Mouse (Mus musculus) ES-E14 (cell line): ENCODE data around the gene Als2cr12. TPM values are rescaled to one million over a fixed set of nuclear protein-coding genes. Genes with fewer than 3 reads are reported as not detected.

Experiments used
- DNase-seq: peaks from one replicate; pipeline ENCODE4 v3.0.0-alpha.2; 2013; ENCODE audit warnings: low read depth, low spot score
- H3K27ac ChIP-seq: 2 replicates; pipeline ENCODE4 v1.5.1; 2012; ENCODE audit warnings: low read depth, mild to moderate bottlenecking, low read length, moderate library complexity, mixed read lengths; ENCODE audit not compliant: poor library complexity, insufficient read depth, severe bottlenecking
- H3K36me3 ChIP-seq: 2 replicates; pipeline ENCODE4 v1.6.1; 2012; ENCODE audit warnings: mild to moderate bottlenecking, low read length, moderate library complexity, mixed read lengths; ENCODE audit not compliant: control insufficient read depth, poor library complexity, insufficient read depth, severe bottlenecking
- H3K4me1 ChIP-seq, 2 experiments: fragments of 150-350 bp in 1 of 2; sonication (generic) in 1 of 2; 2 replicates each; pipeline ENCODE4 v1.6.1; 2012; ENCODE audit warnings: low read length in 2 of 2, mild to moderate bottlenecking in 1 of 2, mixed read lengths in 1 of 2; ENCODE audit not compliant: control insufficient read depth in 2 of 2, insufficient read depth in 2 of 2, poor library complexity in 1 of 2
- H3K4me3 ChIP-seq, 2 experiments: fragments of 150-350 bp in 1 of 2; sonication (generic) in 1 of 2; 2 replicates each; pipeline ENCODE4 v1.5.1; 2012; ENCODE audit warnings: low read length in 2 of 2, low read depth in 1 of 2, mild to moderate bottlenecking in 1 of 2, mixed read lengths in 1 of 2; ENCODE audit not compliant: insufficient read depth in 1 of 2, poor library complexity in 1 of 2, severe bottlenecking in 1 of 2
- H3K9ac ChIP-seq: 2 replicates; pipeline ENCODE4 v1.6.1; 2012; ENCODE audit warnings: low read depth, mild to moderate bottlenecking, low read length, mixed read lengths; ENCODE audit not compliant: poor library complexity, insufficient read depth, severe bottlenecking
- H3K9me3 ChIP-seq: fragments of 150-350 bp; sonication (generic); 2 replicates; pipeline ENCODE4 v1.6.1; 2012; ENCODE audit warnings: low read depth, mild to moderate bottlenecking, low read length; ENCODE audit not compliant: control insufficient read depth, insufficient read depth
- CHD2 ChIP-seq: IDR thresholded peaks from 2 replicates; pipeline ENCODE4 v1.6.1; 2014; ENCODE audit warnings: mild to moderate bottlenecking, low read depth, low read length, inconsistent platforms
- HCFC1 ChIP-seq: IDR thresholded peaks from 2 replicates; pipeline ENCODE4 v1.6.1; 2012; ENCODE audit warnings: low read length, inconsistent platforms, borderline replicate concordance; ENCODE audit not compliant: insufficient read depth
- MAFK ChIP-seq: IDR thresholded peaks from 2 replicates; pipeline ENCODE4 v1.6.1; 2014; ENCODE audit warnings: mild to moderate bottlenecking, low read depth, low read length, inconsistent platforms; ENCODE audit not compliant: insufficient read depth
- ZC3H11A ChIP-seq: IDR thresholded peaks from 2 replicates; pipeline ENCODE4 v1.6.1; 2012; ENCODE audit warnings: low read depth, mild to moderate bottlenecking, inconsistent platforms, low read length, borderline replicate concordance
- ZNF384 ChIP-seq: IDR thresholded peaks from 2 replicates; pipeline ENCODE4 v1.6.1; 2012; ENCODE audit warnings: low read depth, low read length, inconsistent platforms
- in situ Hi-C, 2 experiments: fragments of 600-800 bp; cut with MboI; formaldehyde crosslinking; loops; one replicate each; pipeline ENCODE4 v1.15.1; 2025; ENCODE audit warnings: low sequenced_read_pairs in 2 of 2, inconsistent platforms in 1 of 2; ENCODE audit not compliant: unreplicated experiment in 2 of 2
- total RNA-seq: library from RNA; depleted of rRNA; stranded (reverse); fragments of 300-350 nt; gene quantifications from 2 replicates; pipeline ENCODE4 v1.2.3, GENCODE M21; 2012

Als2cr12 gene
- total RNA-seq, 1 experiment, result 0.22 TPM

DNA sequence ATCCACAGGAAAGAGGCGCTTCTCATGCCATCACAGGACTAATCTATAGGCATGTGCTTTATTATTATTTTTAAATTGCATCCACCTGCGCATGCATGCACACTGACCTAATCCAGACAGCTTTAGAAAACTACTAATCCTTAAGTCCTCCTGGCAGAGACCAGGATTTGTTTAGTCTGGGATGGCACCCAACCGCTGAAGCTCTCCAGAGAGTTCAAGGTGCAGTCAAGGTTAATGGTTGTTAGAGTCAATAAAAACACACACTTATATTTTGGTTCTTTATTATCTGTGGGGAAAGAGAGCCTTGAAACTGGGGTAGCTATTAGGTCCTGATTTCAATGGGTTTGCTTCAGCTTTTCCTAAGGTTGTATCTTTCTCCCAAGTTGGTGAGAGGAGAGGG, 74.5 kb downstream of the Als2cr12 start:
- no peaks in the 10 kb centered on the region for H3K4me1 ChIP-seq
- H3K36me3 ChIP-seq, result no peaks in the 10 kb centered on the region
- no peak overlapping the region for H3K9ac ChIP-seq
- H3K4me3 ChIP-seq, result no peak overlapping the region
- H3K9me3 ChIP-seq, result no peaks in the 10 kb centered on the region
- TF ChIP-seq ZNF384 (no peak), HCFC1 (no peak), MAFK (no peak), CHD2 (no peak), ZC3H11A (no peak)
- in situ Hi-C loops, result no loop called here
- DNase-seq, result no peak
- H3K27ac ChIP-seq, result no peak overlapping the region

DNA sequence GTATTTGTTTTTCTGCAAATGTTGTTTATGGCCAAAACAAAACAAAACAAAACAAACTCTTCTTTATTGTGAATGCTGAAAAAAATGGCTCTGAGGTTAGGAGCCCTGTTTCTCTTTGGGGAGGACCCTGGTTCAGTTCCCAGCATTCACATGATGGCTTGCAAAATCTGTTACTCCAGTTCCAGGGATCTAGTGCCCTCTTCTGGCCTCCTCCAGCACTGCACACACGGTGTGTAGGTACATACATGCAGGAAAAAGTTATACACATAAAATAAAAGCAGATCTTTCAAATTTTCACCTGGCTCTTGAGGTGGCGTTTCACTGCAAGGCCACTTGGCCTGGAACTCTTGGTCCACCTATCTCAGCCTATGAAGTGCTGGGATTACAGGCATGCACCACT, 77.0 kb downstream of the Als2cr12 start:
- Histone ChIP-seq H3K9me3 (no peaks in the 10 kb centered on the region), H3K4me1 (no peaks in the 10 kb centered on the region), H3K36me3 (no peaks in the 10 kb centered on the region), H3K4me3 (no peak overlapping the region), H3K9ac (no peak overlapping the region), H3K27ac (no peak overlapping the region)
- TF ChIP-seq ZNF384 (no peak), CHD2 (no peak), MAFK (no peak), HCFC1 (no peak), ZC3H11A (no peak)
- DNase-seq, result no peak
- in situ Hi-C loops, result no loop called here

DNA sequence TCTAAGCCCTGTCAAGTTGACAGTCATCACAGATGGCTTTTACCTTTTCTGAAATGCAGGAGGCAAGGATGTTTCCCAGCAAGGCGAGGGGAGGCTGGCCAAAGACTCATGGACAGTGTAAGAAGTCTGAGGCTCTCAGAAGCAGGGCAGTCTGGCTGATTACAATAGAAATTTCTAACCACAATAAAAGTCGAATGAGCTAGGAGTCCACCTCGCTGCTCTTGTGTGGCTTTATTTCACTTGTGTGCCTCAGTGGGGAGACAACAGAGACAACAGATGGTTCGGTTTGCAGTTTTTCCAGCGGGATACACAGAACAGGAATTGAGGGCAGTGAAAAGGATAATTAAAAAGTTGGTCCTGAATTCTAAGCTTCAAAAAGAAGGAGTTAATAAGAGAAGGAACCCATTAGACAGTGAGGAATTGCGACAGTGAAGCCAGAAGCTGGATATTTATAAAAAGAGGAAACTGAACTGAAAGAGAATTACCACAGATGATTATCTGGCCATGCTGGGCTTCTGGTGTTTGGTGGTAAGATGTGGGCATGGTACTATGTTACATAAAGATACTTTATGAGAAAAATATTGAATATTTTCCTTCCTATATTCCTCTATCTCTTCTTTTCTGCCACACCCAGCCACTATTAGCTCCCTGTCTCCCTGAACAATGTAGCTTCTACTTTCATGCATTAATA, 77.7 kb downstream of the Als2cr12 start:
- TF ChIP-seq ZNF384 (no peak), MAFK (no peak), HCFC1 (no peak), ZC3H11A (no peak), CHD2 (no peak)
- no peak overlapping the region for H3K27ac ChIP-seq
- no peak overlapping the region for H3K4me3 ChIP-seq
- H3K36me3 ChIP-seq, result no peaks in the 10 kb centered on the region
- in situ Hi-C loops, result no loop called here
- no peak for DNase-seq
- H3K9me3 ChIP-seq, result no peaks in the 10 kb centered on the region
- H3K9ac ChIP-seq, result no peak overlapping the region
- no peaks in the 10 kb centered on the region for H3K4me1 ChIP-seq

DNA sequence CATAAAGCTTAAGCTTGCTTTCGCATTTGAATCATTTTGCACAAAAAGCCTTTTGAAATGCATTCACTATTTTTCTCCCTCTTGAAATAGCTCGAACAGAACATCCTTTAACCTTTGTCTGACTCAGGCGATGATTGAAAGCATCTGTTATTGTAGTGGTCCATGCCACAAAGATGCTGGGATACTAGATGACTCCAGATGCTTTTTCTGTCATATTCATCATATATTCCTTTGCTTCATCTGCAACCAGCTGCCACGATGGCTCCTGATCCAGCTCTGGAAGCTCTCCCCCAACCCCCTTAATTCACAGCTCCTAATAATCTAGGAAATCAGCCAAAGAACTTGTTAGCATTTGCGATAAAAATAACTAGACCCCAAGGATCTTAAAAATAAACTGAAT, 78.7 kb downstream of the Als2cr12 start:
- TF ChIP-seq MAFK (no peak), ZC3H11A (no peak), ZNF384 (no peak), HCFC1 (no peak), CHD2 (no peak)
- H3K4me3 ChIP-seq, result no peak overlapping the region
- H3K27ac ChIP-seq, result no peak overlapping the region
- H3K9me3 ChIP-seq, result no peaks in the 10 kb centered on the region
- no peaks in the 10 kb centered on the region for H3K4me1 ChIP-seq
- no peak for DNase-seq
- no peaks in the 10 kb centered on the region for H3K36me3 ChIP-seq
- H3K9ac ChIP-seq, result no peak overlapping the region
- in situ Hi-C loops, result no loop called here

DNA sequence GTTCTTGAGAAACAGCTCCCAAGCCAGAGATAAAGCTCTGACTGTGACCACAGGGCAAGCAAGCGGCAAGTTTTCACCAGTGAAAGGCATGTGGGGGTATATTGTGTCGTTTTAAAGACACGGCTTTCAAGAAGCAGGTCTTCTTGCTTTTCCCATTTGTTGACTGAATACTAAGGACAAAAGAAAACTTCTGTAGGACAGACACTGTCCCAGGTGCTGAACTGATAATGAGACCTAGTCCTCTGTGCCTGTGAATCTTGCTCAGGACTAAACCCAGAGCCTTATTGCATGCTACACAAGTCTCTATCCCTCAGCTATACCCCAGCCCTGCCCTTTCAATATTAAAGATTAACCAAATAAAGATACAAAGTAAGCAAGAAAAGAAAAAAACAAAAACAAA, 79.6 kb downstream of the Als2cr12 start:
- H3K36me3 ChIP-seq, result no peaks in the 10 kb centered on the region
- H3K9ac ChIP-seq, result no peak overlapping the region
- TF ChIP-seq ZNF384 (no peak), MAFK (no peak), HCFC1 (no peak), CHD2 (no peak), ZC3H11A (no peak)
- no peak overlapping the region for H3K4me3 ChIP-seq
- no peak for DNase-seq
- H3K27ac ChIP-seq, result no peak overlapping the region
- H3K9me3 ChIP-seq, result no peaks in the 10 kb centered on the region
- in situ Hi-C loops, result no loop called here
- no peaks in the 10 kb centered on the region for H3K4me1 ChIP-seq
